In the genomic region with DNA sequence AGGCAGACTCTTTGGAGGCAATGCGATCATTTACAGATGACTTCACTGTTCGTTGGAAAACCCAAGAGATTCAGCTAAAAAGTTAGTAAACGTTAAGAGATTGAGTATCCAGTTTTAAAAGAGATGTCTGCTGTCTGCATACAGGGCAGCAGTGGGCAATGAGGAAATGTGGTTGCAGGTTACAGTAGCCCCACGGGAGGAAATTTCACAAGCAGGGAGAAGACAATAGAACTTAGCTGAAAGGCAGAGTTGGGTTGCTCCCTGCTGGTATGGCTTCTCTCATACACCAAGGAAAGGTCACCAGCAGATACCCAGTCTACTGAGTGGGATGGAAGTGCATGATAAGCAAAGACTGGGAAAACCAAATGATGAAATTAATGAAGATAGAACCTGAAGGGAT, we compare ENCODE assay signal across 33 mouse cellular contexts. TPM values are rescaled to one million over a fixed set of nuclear protein-coding genes. Genes with fewer than 3 reads are reported as not detected.
"Had no signal": no experiment of that assay in that cellular context is flagged by ENCODE, and none has a peak within 500 bp of the region (broad histone marks: within the 10 kb centered on the region; RNA-seq: fewer than 3 reads in every experiment).

No protein-coding gene starts in this region.

- H3K4me1 ChIP-seq: embryonic facial prominence, embryonic 10.5 days; embryonic facial prominence, embryonic 12.5 days; embryonic facial prominence, embryonic 13.5 days; embryonic facial prominence, embryonic 15.5 days; forebrain, embryonic 10.5 days; forebrain, embryonic 12.5 days; forebrain, embryonic 15.5 days had no signal

- H3K4me2 ChIP-seq: embryonic facial prominence, embryonic 12.5 days; embryonic facial prominence, embryonic 13.5 days; embryonic facial prominence, embryonic 15.5 days; forebrain, embryonic 12.5 days; forebrain, embryonic 15.5 days had no signal

- H3K9me3 ChIP-seq: embryonic facial prominence, embryonic 10.5 days; embryonic facial prominence, embryonic 12.5 days; embryonic facial prominence, embryonic 13.5 days; embryonic facial prominence, embryonic 15.5 days; forebrain, embryonic 10.5 days; forebrain, embryonic 12.5 days; forebrain, embryonic 15.5 days had no signal

- H3K27me3 ChIP-seq: embryonic facial prominence, embryonic 12.5 days; embryonic facial prominence, embryonic 13.5 days; embryonic facial prominence, embryonic 15.5 days; forebrain, embryonic 12.5 days; forebrain, embryonic 15.5 days had no signal

- H3K27ac ChIP-seq: embryonic facial prominence, embryonic 10.5 days; embryonic facial prominence, embryonic 12.5 days; embryonic facial prominence, embryonic 13.5 days; embryonic facial prominence, embryonic 15.5 days; forebrain, embryonic 10.5 days; forebrain, embryonic 12.5 days; forebrain, embryonic 15.5 days; gastrocnemius, adult 2 months; heart, adult 2 months had no signal

- H3K4me3 ChIP-seq: embryonic facial prominence, embryonic 10.5 days; embryonic facial prominence, embryonic 12.5 days; embryonic facial prominence, embryonic 13.5 days; embryonic facial prominence, embryonic 15.5 days; erythroblast, embryonic 14.5 days; forebrain, embryonic 10.5 days; forebrain, embryonic 12.5 days; forebrain, embryonic 15.5 days; gastrocnemius, adult 2 months; heart, adult 2 months had no signal

- H3K9ac ChIP-seq: embryonic facial prominence, embryonic 12.5 days; embryonic facial prominence, embryonic 13.5 days; embryonic facial prominence, embryonic 15.5 days; forebrain, embryonic 12.5 days; forebrain, embryonic 15.5 days; forebrain, postnatal 0 days had no signal

- ATAC-seq: forebrain, embryonic 14.5 days; forebrain, embryonic 15.5 days; forebrain, embryonic 16.5 days; forebrain, postnatal 0 days had no signal

- DNase-seq: cerebellum, adult 8-10 months; cerebellum, adult 9-10 months; cerebellum, adult 9-11 months; cerebellum, postnatal 10 days; cerebellum, postnatal 14 days; cerebellum, postnatal 25 days; cerebellum, postnatal 36 days; embryo, embryonic 11 days; forebrain, postnatal 0 days; gastrocnemius, adult 2 months; gastrocnemius, postnatal 10 days; gastrocnemius, postnatal 14 days; gastrocnemius, postnatal 25 days; gastrocnemius, postnatal 36 days; heart, adult 11 months; heart, adult 18-20 months; heart, adult 2 months had no signal

RNA-seq across cellular contexts. Expression of a gene that starts 38.0 kb away (rescaled TPM):
- total RNA-seq: common myeloid progenitor, adult 5-6 weeks; granulocyte monocyte progenitor cell, adult 5-6 weeks had no signal
- polyA plus RNA-seq: erythroblast, embryonic 14.5 days had no signal

RNA-seq across cellular contexts. Expression of a gene that starts 57.5 kb away (rescaled TPM):
- total RNA-seq: common myeloid progenitor, adult 5-6 weeks; forebrain, postnatal 0 days; gastrocnemius, adult 2 months; gastrocnemius, postnatal 10 days; gastrocnemius, postnatal 14 days; gastrocnemius, postnatal 25 days; granulocyte monocyte progenitor cell, adult 5-6 weeks; heart, adult 18-20 months; heart, adult 2 months; heart, adult 8-10 months had no signal
- polyA plus RNA-seq: embryonic facial prominence, embryonic 11.5 days; embryonic facial prominence, embryonic 12.5 days; embryonic facial prominence, embryonic 13.5 days; erythroblast, embryonic 14.5 days; forebrain, embryonic 10.5 days; forebrain, embryonic 11.5 days; forebrain, embryonic 12.5 days; forebrain, embryonic 14.5 days; forebrain, embryonic 15.5 days; forebrain, embryonic 16.5 days; forebrain, postnatal 0 days; frontal cortex, adult 2 months; heart, adult 2 months had no signal
